Mouse (Mus musculus) heart, adult 2 months (tissue): ENCODE results near the gene Foxn3.

ENCODE experiments used
- CTCF ChIP-seq: fragments of 200-600 bp; IDR thresholded peaks from 2 replicates; pipeline ENCODE4 v1.8.1; 2022; ENCODE audit warnings: antibody characterized with exemption, mild to moderate bottlenecking, moderate library complexity
- EP300 ChIP-seq: fragments of 200-500 bp; IDR thresholded peaks from 2 replicates; pipeline ENCODE4 v1.6.1; 2011; ENCODE audit warnings: low read depth, low read length, control low read depth; ENCODE audit not compliant: insufficient read depth
- POLR2A ChIP-seq: fragments of 200-500 bp; IDR thresholded peaks from 2 replicates; pipeline ENCODE4 v1.6.1; 2011; ENCODE audit warnings: mild to moderate bottlenecking, low read depth, low read length, control low read depth; ENCODE audit not compliant: insufficient read depth

DNA sequence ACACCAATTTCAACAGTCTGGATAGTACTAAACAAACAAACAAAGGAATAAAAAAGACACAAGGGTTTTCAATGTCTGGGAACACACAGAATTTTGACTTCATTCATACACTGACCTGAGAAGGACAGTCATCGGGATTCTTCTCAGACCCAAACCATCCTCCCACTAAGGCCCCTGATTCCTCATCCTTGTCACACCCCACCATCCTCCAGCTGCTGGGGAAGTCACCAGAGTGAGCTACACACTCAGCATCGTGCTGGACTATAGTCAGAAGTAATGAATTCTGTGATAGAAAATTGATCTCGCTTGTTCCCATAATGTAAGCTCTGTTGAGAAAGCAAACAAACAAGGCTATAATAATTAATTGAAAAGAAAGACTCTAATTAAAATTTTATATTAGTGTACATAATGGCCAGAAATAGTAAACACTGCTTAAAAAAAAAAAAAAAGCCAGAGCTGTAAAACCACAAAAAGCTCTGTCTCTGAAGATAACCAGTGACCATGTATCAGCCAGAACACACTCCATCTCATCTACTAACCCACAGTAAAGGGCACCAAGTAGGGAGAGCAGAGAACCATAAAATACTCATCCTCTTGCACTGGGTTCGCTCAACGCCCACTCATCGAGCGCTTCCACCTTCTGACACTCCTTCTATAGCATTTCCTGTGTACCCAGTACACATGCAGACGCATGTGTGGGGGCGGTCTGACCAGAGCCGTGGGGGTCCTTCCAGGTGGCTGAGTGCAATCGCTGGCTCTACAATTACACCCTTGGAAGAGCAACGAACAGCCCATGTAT lies 241.6 kb downstream of the Foxn3 start:
- TF ChIP-seq EP300 (no peak), CTCF (no peak), POLR2A (no peak)
